Mouse (Mus musculus) stomach, embryonic 16.5 days (tissue): ENCODE measurements around the gene Ric1. TPM values are rescaled to one million over a fixed set of nuclear protein-coding genes. Genes with fewer than 3 reads are reported as not detected.

ENCODE experiments used
- ATAC-seq: fragments of 200-750 bp; cut with Nextera tagmentation; 2 replicates; pipeline ENCODE4 v1.8.0; 2017; ENCODE audit warnings: moderate number of reproducible peaks, moderate TSS enrichment; ENCODE audit not compliant: insufficient read depth, low FRiP score
- H3K27ac ChIP-seq: fragments of 300-500 bp; sonication (generic); 2 replicates; pipeline ENCODE4 v1.5.1; 2014; ENCODE audit warnings: low read length
- H3K27me3 ChIP-seq: fragments of 300-500 bp; sonication (generic); 2 replicates; pipeline ENCODE4 v1.6.1; 2014; ENCODE audit warnings: low read length, control low read depth, mixed read lengths; ENCODE audit not compliant: control insufficient read depth, insufficient read depth
- H3K36me3 ChIP-seq: fragments of 300-500 bp; sonication (generic); 2 replicates; pipeline ENCODE4 v1.6.1; 2014; ENCODE audit warnings: low read length; ENCODE audit not compliant: control insufficient read depth, insufficient read depth
- H3K4me1 ChIP-seq: fragments of 300-500 bp; sonication (generic); 2 replicates; pipeline ENCODE4 v1.6.1; 2014; ENCODE audit warnings: low read length, control low read depth, mixed read lengths; ENCODE audit not compliant: control insufficient read depth, insufficient read depth
- H3K4me2 ChIP-seq: fragments of 300-500 bp; sonication (generic); 2 replicates; pipeline ENCODE4 v1.6.1; 2014; ENCODE audit warnings: low read depth, low read length, mixed read lengths
- H3K4me3 ChIP-seq: fragments of 300-500 bp; sonication (generic); replicated peaks from 2 replicates; pipeline ENCODE4 v1.5.1; 2014; ENCODE audit warnings: mild to moderate bottlenecking, low read length
- H3K9ac ChIP-seq: fragments of 300-500 bp; sonication (generic); 2 replicates; pipeline ENCODE4 v1.6.1; 2014; ENCODE audit warnings: low read length
- H3K9me3 ChIP-seq: fragments of 300-500 bp; sonication (generic); replicated peaks from 2 replicates; pipeline ENCODE4 v1.6.1; 2016; ENCODE audit warnings: low read length, control low read depth; ENCODE audit not compliant: control insufficient read depth
- WGBS: fragments of 180-500 bp; shearing (Covaris S2); extraction: QIAGEN DNeasy Blood & Tissue Kit; methylation state at CpG from one replicate; pipeline ENCODE4 v1.1.7; 2014; 5-methylcytosine and 5-hydroxymethylcytosine counted together
- polyA plus RNA-seq: library from polyadenylated mRNA; unstranded; fragments of >200 nt; fragmentation: Nextera tagmentation; extraction: Ambion mirVana; gene quantifications from 2 replicates; pipeline ENCODE4 v1.2.1, GENCODE M21; 2015

Gene Ric1
- polyA plus RNA-seq, 1 experiment from 2014 or later: 11.6 TPM

DNA sequence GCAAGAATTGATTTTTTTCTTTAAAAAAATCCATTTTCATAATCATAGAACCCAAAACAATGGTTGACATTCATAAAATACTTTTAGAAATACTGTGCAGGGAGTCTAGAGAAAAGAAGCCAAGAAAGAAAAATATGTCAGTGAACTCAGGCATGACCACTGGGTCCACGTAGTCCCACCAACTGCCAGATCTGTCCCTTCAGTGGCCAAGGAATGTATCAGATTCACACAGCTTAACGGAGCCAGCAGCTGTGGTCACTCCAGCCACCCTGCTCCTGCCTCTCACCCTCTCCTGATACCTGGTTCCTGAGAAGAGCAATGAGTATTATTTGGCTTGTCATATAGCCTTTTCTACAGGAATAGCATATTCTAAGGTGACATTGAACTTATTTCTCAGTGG, 38.7 kb upstream of the Ric1 start:
- Histone ChIP-seq H3K4me2 (no peak overlapping the region), H3K4me3 (no peak overlapping the region), H3K27ac (no peak overlapping the region), H3K27me3 (no peaks in the 10 kb centered on the region), H3K9me3 (no peaks in the 10 kb centered on the region), H3K9ac (no peak overlapping the region), H3K36me3 (no peaks in the 10 kb centered on the region), H3K4me1 (no peaks in the 10 kb centered on the region)
- 73% methylated on average over 2 of the region's 2 CpGs for WGBS
- no peak for ATAC-seq

DNA sequence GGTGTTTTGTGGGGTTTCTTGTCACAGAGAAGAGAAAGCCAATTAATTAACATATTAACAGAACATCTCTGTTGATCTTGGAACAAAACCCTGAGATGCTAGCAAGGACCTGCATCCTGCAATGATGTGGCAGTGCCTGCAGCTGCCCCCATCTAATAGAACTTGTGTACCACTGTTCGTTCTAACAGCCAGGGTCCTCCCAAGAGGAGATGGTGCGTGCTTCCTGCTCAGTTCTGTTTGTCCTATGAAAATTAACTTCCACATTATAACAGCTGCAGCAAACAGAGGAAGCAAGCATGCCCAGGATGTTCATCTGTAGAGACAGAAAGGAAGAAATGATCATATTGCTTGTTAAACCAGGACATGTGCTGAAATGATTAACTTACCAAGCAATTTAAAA, 37.5 kb upstream of the Ric1 start:
- Histone ChIP-seq H3K36me3 (no peaks in the 10 kb centered on the region), H3K9ac (no peak overlapping the region), H3K4me3 (no peak overlapping the region), H3K27ac (no peak overlapping the region), H3K4me1 (no peaks in the 10 kb centered on the region), H3K27me3 (no peaks in the 10 kb centered on the region), H3K9me3 (no peaks in the 10 kb centered on the region), H3K4me2 (no peak overlapping the region)
- 48% methylated on average over 2 of the region's 2 CpGs for WGBS
- no peak for ATAC-seq

- Histone ChIP-seq H3K4me3 (no peak overlapping the region), H3K4me2 (no peak overlapping the region), H3K36me3 (no peaks in the 10 kb centered on the region), H3K27me3 (no peaks in the 10 kb centered on the region), H3K9ac (no peak overlapping the region), H3K27ac (no peak overlapping the region), H3K4me1 (no peaks in the 10 kb centered on the region), H3K9me3 (no peaks in the 10 kb centered on the region)
- WGBS: 80% methylated on average over 3 of the region's 3 CpGs
- no peak for ATAC-seq
These were observed 36.7 kb upstream of the Ric1 start for GRCm38 (mm10) chr19:29485257-29485948.

DNA sequence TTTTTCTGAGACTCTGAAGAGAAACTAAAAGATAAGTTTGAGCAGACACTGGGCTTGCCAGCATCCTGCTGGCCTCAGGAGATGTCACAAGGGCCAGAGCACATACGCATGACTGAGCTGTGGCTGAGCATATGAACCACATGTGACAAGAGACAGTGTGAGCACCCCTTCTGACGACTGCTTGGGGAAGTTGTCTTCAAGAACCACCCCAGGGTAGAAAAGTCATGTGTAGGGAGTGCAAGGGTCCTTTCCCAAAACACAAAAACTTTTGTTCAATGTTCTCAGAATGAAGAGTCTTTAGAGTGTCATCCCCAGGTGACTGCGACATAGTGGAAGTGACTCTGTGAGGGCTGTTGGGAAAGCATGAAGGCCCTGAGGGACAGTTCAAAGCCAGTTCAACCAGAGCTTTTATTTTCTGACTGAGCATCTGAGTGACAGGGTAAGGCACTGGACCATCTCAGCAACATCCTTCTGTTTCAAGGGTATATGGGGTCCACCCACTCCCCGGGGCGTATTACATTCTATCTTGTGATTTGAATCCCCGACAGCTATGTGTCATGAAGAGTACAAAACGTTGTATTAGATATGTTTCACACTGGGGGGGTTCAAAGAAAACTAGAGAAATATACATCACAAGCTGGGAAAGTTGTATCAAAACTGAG, 35.4 kb upstream of the Ric1 start:
- Histone ChIP-seq H3K36me3 (no peaks in the 10 kb centered on the region), H3K9ac (no peak overlapping the region), H3K27ac (no peak overlapping the region), H3K4me2 (no peak overlapping the region), H3K4me1 (no peaks in the 10 kb centered on the region), H3K27me3 (no peaks in the 10 kb centered on the region), H3K4me3 (no peak overlapping the region), H3K9me3 (no peaks in the 10 kb centered on the region)
- 82% methylated on average over 7 of the region's 7 CpGs for WGBS
- ATAC-seq: no peak

DNA sequence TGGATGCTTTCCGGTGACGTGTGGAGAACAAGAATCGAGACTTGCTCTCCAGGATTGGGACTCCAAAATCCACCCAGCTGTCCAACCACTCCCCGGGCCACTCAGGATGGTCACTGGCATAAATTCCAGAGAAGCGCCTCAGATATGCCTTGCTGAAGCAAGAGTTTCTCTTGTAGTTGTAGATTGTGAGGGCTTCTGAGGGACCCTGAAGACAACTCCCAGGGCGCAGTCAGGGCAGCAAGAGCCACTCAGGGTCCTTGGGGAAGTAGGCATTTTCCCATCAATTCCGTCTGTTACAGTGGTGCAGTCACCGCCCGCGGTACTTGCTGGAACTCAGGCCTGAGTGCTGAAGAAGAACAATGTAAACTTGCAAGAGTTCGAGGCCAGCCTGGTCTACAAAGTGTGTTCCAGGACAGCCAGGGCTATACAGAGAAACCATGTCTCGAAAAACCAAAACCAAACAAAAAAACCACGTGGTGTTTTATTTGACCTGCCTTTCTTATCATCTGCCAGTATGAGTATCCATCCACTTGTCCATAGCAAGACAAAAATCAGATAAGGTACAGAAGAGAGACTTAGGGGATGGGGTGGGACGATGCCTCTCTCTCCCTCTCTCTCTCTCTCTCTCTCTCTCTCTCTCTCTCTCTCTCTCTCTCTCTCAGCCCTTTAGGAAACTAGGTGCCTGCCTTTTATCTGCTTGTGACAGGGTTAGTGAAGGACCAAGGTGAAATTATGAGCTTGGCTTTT, 34.6 kb upstream of the Ric1 start:
- Histone ChIP-seq H3K4me2 (no peak overlapping the region), H3K9me3 (no peaks in the 10 kb centered on the region), H3K36me3 (no peaks in the 10 kb centered on the region), H3K9ac (no peak overlapping the region), H3K27ac (no peak overlapping the region), H3K4me3 (no peak overlapping the region), H3K4me1 (no peaks in the 10 kb centered on the region), H3K27me3 (no peaks in the 10 kb centered on the region)
- no peak for ATAC-seq
- 80% methylated on average over 14 of the region's 14 CpGs for WGBS

DNA sequence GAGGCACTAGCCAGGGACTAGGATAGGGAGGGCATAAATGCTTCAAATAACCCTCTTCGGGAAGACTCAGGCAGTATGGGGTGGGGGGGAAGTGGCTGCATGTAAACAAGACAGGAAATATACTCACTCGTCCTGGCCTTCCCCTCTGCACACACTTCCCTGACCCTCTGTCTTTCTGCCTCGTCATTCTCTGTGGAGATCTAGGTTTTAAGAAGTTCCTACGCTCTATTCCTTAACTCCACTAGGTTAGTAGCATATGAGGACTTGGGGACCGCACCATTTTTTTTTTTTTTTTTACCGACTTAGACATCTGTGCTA, 34.0 kb upstream of the Ric1 start:
- Histone ChIP-seq H3K4me2 (no peak overlapping the region), H3K9me3 (no peaks in the 10 kb centered on the region), H3K27ac (no peak overlapping the region), H3K36me3 (no peaks in the 10 kb centered on the region), H3K27me3 (no peaks in the 10 kb centered on the region), H3K4me3 (no peak overlapping the region), H3K4me1 (no peaks in the 10 kb centered on the region), H3K9ac (no peak overlapping the region)
- WGBS: 42% methylated on average over 6 of the region's 6 CpGs
- no peak for ATAC-seq

DNA sequence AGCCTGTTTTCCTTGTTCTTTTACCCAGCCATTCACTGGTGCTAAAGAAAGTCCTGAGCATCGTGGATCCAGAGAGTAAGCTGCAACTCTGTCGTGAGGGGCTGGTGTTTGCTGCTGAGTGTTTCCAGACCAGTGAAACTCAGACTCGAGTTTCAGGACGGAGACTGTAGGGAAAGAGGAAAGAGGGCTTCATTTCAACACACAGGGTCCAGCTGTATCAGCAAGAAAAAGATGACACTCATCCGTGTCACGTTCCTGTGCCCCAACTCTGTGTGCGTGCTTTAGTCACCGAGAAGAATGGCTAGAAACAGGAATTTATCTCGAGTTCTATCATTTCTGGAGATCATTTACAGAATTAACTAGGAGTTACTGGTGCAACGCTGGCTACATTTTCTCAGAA, 33.7 kb upstream of the Ric1 start:
- Histone ChIP-seq H3K4me1 (no peaks in the 10 kb centered on the region), H3K27me3 (no peaks in the 10 kb centered on the region), H3K4me2 (no peak overlapping the region), H3K9ac (no peak overlapping the region), H3K4me3 (no peak overlapping the region), H3K27ac (no peak overlapping the region), H3K9me3 (no peaks in the 10 kb centered on the region), H3K36me3 (no peaks in the 10 kb centered on the region)
- no peak for ATAC-seq
- 48% methylated on average over 10 of the region's 10 CpGs for WGBS

GRCm38 (mm10) chr19:29489785-29490284, 32.2 kb upstream of the Ric1 start:
- Histone ChIP-seq H3K9me3 (no peaks in the 10 kb centered on the region), H3K36me3 (no peaks in the 10 kb centered on the region), H3K4me1 (no peaks in the 10 kb centered on the region), H3K27ac (no peak overlapping the region), H3K9ac (no peak overlapping the region), H3K4me3 (no peak overlapping the region), H3K27me3 (no peaks in the 10 kb centered on the region), H3K4me2 (no peak overlapping the region)
- 67% methylated on average over 3 of the region's 3 CpGs for WGBS
- ATAC-seq: no peak

DNA sequence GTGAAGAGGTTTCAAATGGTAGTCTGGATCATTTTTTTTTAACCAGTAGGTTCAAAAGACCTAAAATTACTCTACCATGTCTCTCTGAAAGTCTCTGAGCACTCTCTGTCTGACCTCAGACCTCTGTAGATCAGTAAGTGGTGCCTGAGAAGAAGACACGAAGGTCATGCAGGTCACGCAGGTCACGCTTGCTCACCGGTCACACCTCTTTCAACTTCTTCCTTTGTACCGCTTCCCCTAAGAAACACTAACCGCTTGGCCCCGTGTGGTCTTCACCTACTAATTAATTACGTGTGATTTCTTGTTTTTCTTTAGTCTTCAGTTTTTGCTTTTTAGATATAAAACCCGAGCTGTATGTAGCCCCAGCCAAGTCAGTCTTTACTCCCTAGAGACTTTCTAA, 30.6 kb upstream of the Ric1 start:
- Histone ChIP-seq H3K27ac (no peak overlapping the region), H3K9me3 (no peaks in the 10 kb centered on the region), H3K4me3 (no peak overlapping the region), H3K4me2 (no peak overlapping the region), H3K9ac (no peak overlapping the region), H3K4me1 (no peaks in the 10 kb centered on the region), H3K36me3 (no peaks in the 10 kb centered on the region), H3K27me3 (no peaks in the 10 kb centered on the region)
- 80% methylated on average over 9 of the region's 9 CpGs for WGBS
- ATAC-seq: no peak
